Mouse (Mus musculus): ENCODE measurements at regions not wholly inside any gene's neighbourhood (a gene's known extent, or its start where the extent isn't known, plus 50 kb on each side); places are given as distances from the start of the nearest gene placed in this dataset.
"Not testable (repeated sequence)": the region's sequence is repeated elsewhere in the genome, so short reads cannot be mapped to it uniquely, and the experiment has no call there.

DNA sequence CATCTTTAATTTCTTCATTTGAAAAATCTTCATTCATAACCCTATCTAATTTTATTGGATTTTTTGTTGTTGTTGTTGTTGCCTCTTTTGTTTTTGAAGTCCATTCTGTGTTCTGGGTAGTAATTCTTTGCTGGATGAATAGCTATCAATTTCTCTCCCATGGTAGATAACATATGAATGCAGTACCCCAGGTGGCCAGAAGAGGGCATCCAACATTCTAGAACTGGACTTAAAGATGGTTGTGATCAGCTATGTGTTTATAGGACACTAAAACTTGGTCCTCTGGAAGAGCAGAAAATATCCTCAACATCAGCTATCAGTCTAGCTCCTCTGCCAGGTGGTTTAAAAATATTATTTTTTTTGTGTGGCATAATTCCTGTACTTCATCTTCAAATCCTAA lies 73.0 kb downstream of the Prl2c3 start:
- not testable (repeated sequence) for ATAC-seq (ENCODE audit: low FRiP score, low TSS enrichment); H3K4me2 ChIP-seq (replicated peaks; ENCODE audit: low read depth)

DNA sequence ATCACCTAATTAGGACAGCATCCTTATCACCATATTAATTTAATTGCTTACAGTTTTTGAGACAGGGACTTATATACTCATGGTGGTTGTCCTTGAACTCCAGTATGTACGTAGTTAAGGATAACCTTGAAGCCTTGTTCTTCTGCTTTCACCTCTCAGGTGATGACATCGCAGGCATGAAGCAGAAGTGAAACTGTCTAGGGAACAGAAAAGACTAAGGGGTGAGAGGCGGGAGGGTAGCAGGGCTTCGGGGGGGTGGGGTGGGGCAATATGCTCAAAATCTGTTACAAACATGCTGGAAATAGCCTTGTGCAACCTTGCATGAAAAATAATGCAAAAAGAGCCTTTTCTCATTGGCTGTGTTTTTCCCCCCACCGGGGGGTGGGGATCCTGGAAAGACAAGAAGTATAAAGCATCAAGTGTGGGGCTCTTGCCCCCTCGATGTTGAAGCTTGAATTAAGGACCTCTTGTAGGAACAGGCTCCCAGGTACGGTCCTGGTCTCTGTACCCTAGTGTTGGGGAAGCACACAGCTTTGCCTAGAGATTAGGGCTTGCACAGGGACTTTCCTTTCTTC lies 81.8 kb downstream of the Prl2c3 start:
- 91% methylated on average over 7 of the region's 7 CpGs for WGBS
- not testable (repeated sequence) for H3K4me2 ChIP-seq (replicated peaks; ENCODE audit: low read depth); ATAC-seq (ENCODE audit: low FRiP score, low TSS enrichment); DNase-seq (ENCODE audit: low spot score); H3K27ac ChIP-seq (replicated peaks); H3K4me1 ChIP-seq (replicated peaks; ENCODE audit: control insufficient read depth, insufficient read depth); H3K27me3 ChIP-seq (ENCODE audit: control insufficient read depth, insufficient read depth, low read length); H3K9ac ChIP-seq (ENCODE audit: low read length); H3K4me3 ChIP-seq (ENCODE audit: low read depth, low read length); H3K9me3 ChIP-seq (ENCODE audit: control insufficient read depth, low read length); H3K36me3 ChIP-seq (ENCODE audit: control insufficient read depth, insufficient read depth, low read length)

More for the DNA sequence above, 73.0 kb downstream of the Prl2c3 start:
- TF ChIP-seq CTCF (IDR thresholded peaks at IDR 0.05; ENCODE audit: low read depth) = peak; percentile 55
- not testable (repeated sequence) for H3K4me3 ChIP-seq (ENCODE audit: low read depth, low read length); H3K36me3 ChIP-seq (ENCODE audit: control insufficient read depth, insufficient read depth, low read length); H3K27me3 ChIP-seq (ENCODE audit: control insufficient read depth, insufficient read depth, low read length); H3K9me3 ChIP-seq (ENCODE audit: control insufficient read depth, low read length); H3K27ac ChIP-seq (replicated peaks); H3K4me1 ChIP-seq (replicated peaks; ENCODE audit: control insufficient read depth, insufficient read depth); H3K9ac ChIP-seq (ENCODE audit: low read length); DNase-seq (ENCODE audit: low spot score)

DNA sequence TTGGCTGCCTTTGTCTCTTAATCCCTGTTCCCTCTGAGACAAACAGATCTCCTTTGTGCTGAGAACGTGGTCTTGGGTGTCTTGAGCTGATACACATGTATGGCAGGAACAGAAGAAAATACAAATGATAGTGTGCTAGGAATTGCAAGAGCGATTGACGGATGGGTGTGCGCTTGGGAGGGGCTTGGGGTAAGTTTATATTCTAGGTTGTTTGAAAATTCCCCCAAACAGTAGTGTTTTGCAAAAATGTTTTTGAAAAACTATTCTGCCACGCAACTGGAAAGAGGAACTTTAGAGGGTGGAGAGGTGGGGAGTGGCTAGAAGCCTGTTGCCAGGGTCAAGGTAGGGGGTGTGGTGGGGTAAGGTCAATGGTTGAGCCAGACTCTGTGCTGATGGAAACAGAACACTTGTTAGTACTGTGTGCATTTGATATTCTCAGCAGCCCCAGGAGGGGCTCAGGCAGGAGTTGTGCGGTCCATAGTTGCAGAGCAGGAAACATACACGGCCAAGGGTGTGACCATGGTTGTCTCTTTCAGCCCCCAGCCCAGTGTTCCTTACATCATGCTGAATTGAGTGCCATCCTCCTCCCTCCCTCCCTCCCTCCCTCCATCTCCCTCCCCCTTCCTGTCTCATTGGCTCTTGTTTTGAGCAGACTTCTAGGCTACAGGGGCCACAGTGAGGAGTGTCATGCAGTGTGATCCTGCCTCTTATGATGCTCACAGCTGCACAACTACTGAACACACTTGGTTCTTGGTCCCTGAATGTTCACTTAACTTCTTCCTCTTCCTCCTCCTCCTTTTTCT lies 88.2 kb downstream of the Prl2c3 start:
- no peak for TF ChIP-seq EP300 (optimal IDR thresholded peaks at IDR 0.05)
- no peak for TF ChIP-seq CTCF (IDR thresholded peaks at IDR 0.05; ENCODE audit: low read depth)
- H3K9ac ChIP-seq (ENCODE audit: low read length) = no peak overlapping the region
- ATAC-seq (ENCODE audit: low FRiP score, low TSS enrichment) = no peak
- H3K4me2 ChIP-seq (replicated peaks; ENCODE audit: low read depth) = no peak overlapping the region
- no peaks in the 10 kb centered on the region for H3K27me3 ChIP-seq (ENCODE audit: control insufficient read depth, insufficient read depth, low read length)
- no peaks in the 10 kb centered on the region for H3K4me1 ChIP-seq (replicated peaks; ENCODE audit: control insufficient read depth, insufficient read depth)
- no peaks in the 10 kb centered on the region for H3K36me3 ChIP-seq (ENCODE audit: control insufficient read depth, insufficient read depth, low read length)
- DNase-seq (ENCODE audit: low spot score) = no peak
- H3K4me3 ChIP-seq (ENCODE audit: low read depth, low read length) = no peak overlapping the region
- H3K27ac ChIP-seq (replicated peaks) = no peak overlapping the region
- WGBS = 69% methylated on average over 7 of the region's 7 CpGs
- no peaks in the 10 kb centered on the region for H3K9me3 ChIP-seq (ENCODE audit: control insufficient read depth, low read length)

DNA sequence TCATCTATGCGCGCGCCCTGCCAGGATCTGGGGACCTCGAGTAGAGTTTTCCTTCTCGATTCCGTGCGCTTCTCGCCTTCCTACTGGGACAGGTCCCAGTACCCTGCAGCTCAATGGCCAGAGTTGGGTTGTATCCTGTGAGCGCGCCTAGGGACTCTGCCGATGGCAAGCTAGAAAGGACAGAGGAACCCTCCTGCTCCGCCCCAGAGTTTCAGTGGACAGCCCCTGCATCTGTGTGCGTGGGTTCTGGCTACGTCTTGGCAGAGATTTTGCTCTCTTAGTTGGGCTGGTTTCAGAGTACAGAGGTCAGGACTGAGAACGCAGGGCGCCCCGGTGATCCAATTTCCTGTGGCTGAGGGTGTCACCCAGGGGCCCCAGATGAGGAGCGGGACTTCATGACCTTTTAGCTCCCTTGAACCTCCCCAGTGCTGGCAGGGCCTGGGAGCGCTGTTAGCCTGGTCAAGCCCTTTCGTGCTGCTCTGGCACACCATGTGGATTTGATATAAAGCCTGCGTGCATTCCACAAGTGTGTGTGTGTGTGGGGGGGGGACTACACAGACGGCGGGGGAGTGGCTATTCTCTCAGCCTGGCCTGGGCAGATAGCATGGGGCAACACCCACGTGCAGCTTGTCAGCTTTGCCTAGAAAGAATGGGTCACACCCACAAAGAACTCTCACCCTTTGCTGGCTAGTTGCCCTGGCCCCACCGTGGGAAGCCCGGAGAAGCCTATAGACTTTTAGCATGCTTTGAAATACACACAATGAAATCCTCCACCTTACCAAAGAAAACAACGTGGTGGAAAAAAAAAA lies 96.9 kb downstream of the Prl2c3 start:
- WGBS = under 1% methylated on average over 13 of the region's 27 CpGs
- not testable (repeated sequence) for H3K9me3 ChIP-seq (ENCODE audit: control insufficient read depth, low read length); H3K27ac ChIP-seq (replicated peaks); H3K36me3 ChIP-seq (ENCODE audit: control insufficient read depth, insufficient read depth, low read length); H3K9ac ChIP-seq (ENCODE audit: low read length); H3K27me3 ChIP-seq (ENCODE audit: control insufficient read depth, insufficient read depth, low read length); H3K4me1 ChIP-seq (replicated peaks; ENCODE audit: control insufficient read depth, insufficient read depth)
- DNase-seq (ENCODE audit: low spot score) (peak; percentile 41), ATAC-seq (ENCODE audit: low FRiP score, low TSS enrichment) (peak; percentile 82)
- Histone ChIP-seq H3K4me3 (ENCODE audit: low read depth, low read length) (0 out of 2 replicates have a peak overlapping the region, but pooled peaks have one; percentile 12), H3K4me2 (replicated peaks; ENCODE audit: low read depth) (0 out of 2 replicates have a peak overlapping the region, but pooled peaks have one; percentile 20)

DNA sequence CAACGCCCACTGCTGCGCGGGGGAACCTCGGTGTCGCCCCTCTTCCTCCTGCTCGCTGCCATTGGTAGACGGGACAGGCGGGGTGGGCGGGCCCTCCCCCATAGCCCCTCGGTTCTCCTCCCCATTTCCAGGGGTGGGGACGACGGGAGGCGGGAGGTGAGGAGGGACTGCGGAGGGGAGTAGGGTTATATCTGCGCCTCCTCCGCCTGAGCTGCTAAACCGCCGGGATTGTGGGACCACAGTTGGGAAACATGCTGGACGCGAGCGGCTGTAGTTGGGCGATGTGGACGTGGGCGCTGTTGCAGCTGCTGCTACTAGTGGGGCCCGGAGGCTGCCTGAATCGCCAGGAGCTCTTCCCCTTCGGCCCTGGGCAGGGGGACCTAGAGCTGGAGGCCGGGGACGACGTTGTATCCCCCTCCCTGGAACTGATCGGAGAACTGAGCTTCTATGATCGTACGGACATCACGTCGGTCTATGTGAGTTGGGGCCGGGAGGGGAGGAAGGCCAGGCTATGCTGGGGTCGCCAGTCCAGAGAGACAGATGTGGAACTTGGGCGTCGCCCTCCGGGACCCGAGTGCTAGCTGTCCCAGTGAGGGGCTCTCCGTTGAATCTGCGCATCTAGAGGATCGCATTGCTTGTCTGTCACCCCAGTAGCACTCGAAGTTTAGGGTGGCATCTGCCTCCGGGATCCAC lies 97.6 kb downstream of the Prl2c3 start:
- Histone ChIP-seq H3K4me2 (replicated peaks; ENCODE audit: low read depth) (0 out of 2 replicates have a peak overlapping the region, but pooled peaks have one; percentile 23), H3K4me3 (ENCODE audit: low read depth, low read length) (peak overlapping the region; percentile 19; the same call in 1 of the 2 replicates)
- H3K36me3 ChIP-seq (ENCODE audit: control insufficient read depth, insufficient read depth, low read length); H3K9ac ChIP-seq (ENCODE audit: low read length); H3K9me3 ChIP-seq (ENCODE audit: control insufficient read depth, low read length); H3K27ac ChIP-seq (replicated peaks); H3K4me1 ChIP-seq (replicated peaks; ENCODE audit: control insufficient read depth, insufficient read depth); DNase-seq (ENCODE audit: low spot score); H3K27me3 ChIP-seq (ENCODE audit: control insufficient read depth, insufficient read depth, low read length): not testable (repeated sequence)
- WGBS = under 1% methylated on average over 23 of the region's 46 CpGs
- peak; percentile 75; the same call in 1 of the 2 replicates for ATAC-seq (ENCODE audit: low FRiP score, low TSS enrichment)

DNA sequence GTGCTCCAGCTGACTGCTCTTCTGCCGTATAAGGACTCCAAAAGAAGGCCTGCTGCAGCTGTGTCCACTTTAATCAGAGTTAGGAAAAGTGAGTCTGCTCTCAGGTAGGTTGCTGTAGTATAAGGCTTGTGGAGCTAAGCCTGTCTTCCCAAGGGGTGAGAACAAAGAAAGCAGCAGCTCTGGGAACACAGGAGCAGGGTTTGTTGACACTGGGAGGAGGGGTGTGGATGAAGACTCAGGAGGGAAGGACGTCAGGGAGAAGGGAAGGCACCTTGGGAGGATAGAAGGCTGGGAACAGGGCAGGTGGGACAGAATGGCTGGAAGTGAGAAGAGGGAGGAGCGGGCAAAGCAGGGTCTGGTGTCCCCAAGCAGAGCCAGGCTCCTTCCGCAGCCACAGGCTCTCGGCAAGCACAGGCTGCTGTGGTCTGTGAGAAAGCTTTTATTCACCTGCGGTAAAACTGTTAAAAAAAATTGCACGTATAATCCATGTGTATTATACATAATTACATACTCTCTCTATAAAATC lies 106.2 kb downstream of the Prl2c3 start:
- DNase-seq (ENCODE audit: low spot score); H3K36me3 ChIP-seq (ENCODE audit: control insufficient read depth, insufficient read depth, low read length); H3K4me2 ChIP-seq (replicated peaks; ENCODE audit: low read depth); H3K9ac ChIP-seq (ENCODE audit: low read length); H3K27ac ChIP-seq (replicated peaks); H3K4me3 ChIP-seq (ENCODE audit: low read depth, low read length); H3K27me3 ChIP-seq (ENCODE audit: control insufficient read depth, insufficient read depth, low read length); H3K9me3 ChIP-seq (ENCODE audit: control insufficient read depth, low read length); H3K4me1 ChIP-seq (replicated peaks; ENCODE audit: control insufficient read depth, insufficient read depth): not testable (repeated sequence)
- WGBS = 46% methylated on average over 4 of the region's 7 CpGs
- ATAC-seq (ENCODE audit: low FRiP score, low TSS enrichment) = peak; percentile 36; the same call in 1 of the 2 replicates

DNA sequence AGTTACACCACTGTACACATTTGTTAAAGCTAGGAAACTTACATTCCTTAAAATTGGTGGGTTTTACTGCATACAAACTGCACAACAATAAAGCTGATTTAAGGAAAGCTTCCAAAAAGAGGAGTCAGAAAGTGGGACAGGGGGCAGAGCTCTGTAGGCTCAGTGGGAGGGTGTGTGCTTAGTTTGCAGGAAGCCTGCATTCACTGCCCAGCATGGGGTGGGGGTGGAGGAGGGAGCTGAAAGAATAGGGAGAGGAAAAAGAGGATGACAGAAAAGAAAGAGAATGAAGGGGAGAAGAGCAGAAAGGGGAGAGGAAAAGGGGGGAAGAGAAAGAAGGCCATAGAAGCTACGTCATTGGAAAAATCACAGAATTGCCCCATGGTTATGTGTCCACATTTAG lies 111.1 kb downstream of the Prl2c3 start:
- not testable (repeated sequence) for H3K27ac ChIP-seq (replicated peaks); H3K9me3 ChIP-seq (ENCODE audit: control insufficient read depth, low read length); H3K4me2 ChIP-seq (replicated peaks; ENCODE audit: low read depth); H3K4me3 ChIP-seq (ENCODE audit: low read depth, low read length); ATAC-seq (ENCODE audit: low FRiP score, low TSS enrichment); H3K4me1 ChIP-seq (replicated peaks; ENCODE audit: control insufficient read depth, insufficient read depth); H3K27me3 ChIP-seq (ENCODE audit: control insufficient read depth, insufficient read depth, low read length); DNase-seq (ENCODE audit: low spot score); H3K9ac ChIP-seq (ENCODE audit: low read length); H3K36me3 ChIP-seq (ENCODE audit: control insufficient read depth, insufficient read depth, low read length)
- no CpG with 5 or more reads among the region's 1 CpGs for whole genome bisulfite sequencing

DNA sequence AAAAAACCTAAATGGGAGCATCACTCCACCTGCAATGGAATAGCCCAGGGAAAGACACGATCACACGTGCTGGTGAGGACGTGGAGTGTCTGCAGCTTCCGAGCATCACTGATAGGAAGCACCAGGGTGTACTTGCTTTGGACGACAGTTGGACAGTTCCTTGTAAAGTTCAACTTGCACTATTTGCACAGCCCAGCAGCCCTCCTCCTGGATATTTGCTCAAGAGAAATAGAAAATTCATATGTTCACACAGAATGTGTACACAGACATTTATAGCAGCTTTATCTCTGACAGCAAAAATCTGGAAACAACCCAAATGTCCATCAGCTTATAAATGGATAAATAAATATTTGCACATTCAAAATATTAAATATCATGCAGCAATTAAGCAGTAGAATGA lies 111.7 kb downstream of the Prl2c3 start:
- ATAC-seq (ENCODE audit: low FRiP score, low TSS enrichment) = not testable (repeated sequence)

More for the DNA sequence above, 111.7 kb downstream of the Prl2c3 start:
- not testable (repeated sequence) for H3K27me3 ChIP-seq (ENCODE audit: control insufficient read depth, insufficient read depth, low read length); H3K4me2 ChIP-seq (replicated peaks; ENCODE audit: low read depth); DNase-seq (ENCODE audit: low spot score); H3K9ac ChIP-seq (ENCODE audit: low read length); H3K36me3 ChIP-seq (ENCODE audit: control insufficient read depth, insufficient read depth, low read length); H3K9me3 ChIP-seq (ENCODE audit: control insufficient read depth, low read length); H3K4me1 ChIP-seq (replicated peaks; ENCODE audit: control insufficient read depth, insufficient read depth); H3K27ac ChIP-seq (replicated peaks); H3K4me3 ChIP-seq (ENCODE audit: low read depth, low read length)
- 13% methylated on average over 1 of the region's 5 CpGs for WGBS
